Mouse (Mus musculus): ENCODE data around the gene Gm20388. TPM values are rescaled to one million over a fixed set of nuclear protein-coding genes. Genes with fewer than 3 reads are reported as not detected.

Gm20388 gene
- polyA plus RNA-seq, 1 experiment from 2014 or later, result 3.6 TPM

DNA sequence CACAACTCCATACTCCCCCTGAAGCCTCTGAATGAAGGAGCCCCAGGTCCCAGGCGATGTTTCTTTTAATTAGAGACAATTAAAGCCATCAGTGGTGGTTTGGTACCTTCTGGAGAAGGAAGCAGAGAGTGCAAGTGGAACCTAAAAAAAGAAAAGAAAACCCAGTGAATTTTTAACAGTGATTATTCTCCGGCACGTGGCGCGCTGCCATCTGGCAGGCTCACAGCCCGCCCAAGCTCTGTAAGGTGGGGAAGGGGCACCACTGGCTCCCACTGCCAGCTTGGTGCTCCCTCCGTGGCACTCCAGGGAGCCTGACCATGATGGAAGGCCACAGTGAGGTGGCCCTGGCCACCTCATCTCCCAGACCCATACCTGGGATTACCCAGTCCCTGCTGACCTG is 522.5 kb downstream of the Gm20388 start:
- H3K36me3 ChIP-seq (replicated peaks), result 0 out of 2 replicates have a peak, but pooled peaks cover 5% of the 10 kb centered on the region
- no peak for DNase-seq (ENCODE audit: low spot score)
- H3K4me3 ChIP-seq, result no peak overlapping the region
- 85% methylated on average over 7 of the region's 7 CpGs for WGBS
- H3K27me3 ChIP-seq (replicated peaks; ENCODE audit: low read depth, poor library complexity, severe bottlenecking), result peaks cover 41% of the 10 kb centered on the region
- H3K27ac ChIP-seq (replicated peaks), result 0 out of 2 replicates have a peak overlapping the region, but pooled peaks have one; percentile 52
- H3K9me3 ChIP-seq, result peaks cover 5% of the 10 kb centered on the region; the same call in 1 of the 2 replicates
- H3K4me1 ChIP-seq, result peaks cover 75% of the 10 kb centered on the region

DNA sequence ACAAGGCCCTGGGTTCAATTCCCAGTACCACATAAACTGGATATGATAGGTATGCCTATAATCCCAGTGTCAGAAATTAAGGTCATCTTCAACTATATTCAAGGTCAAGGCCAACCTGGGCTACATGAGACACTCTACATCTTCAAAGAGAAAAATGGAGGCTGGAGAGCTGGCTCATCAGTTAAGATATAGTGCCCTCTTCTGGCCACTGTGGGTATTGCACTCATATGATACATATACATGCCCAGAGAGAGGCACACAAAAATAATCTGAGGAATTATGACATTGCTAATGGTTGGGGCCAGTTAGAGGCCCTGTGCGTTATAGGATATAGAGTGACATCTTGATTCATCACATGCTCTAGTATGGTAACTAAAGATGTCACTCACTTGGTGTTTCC is 523.1 kb downstream of the Gm20388 start:
- 0 out of 2 replicates have a peak, but pooled peaks cover 5% of the 10 kb centered on the region for H3K36me3 ChIP-seq (replicated peaks)
- peaks cover 5% of the 10 kb centered on the region; the same call in 1 of the 2 replicates for H3K9me3 ChIP-seq
- no peak overlapping the region for H3K27ac ChIP-seq (replicated peaks)
- no peak overlapping the region for H3K4me3 ChIP-seq
- 95% methylated on average over 1 of the region's 1 CpGs for WGBS
- peaks cover 75% of the 10 kb centered on the region for H3K4me1 ChIP-seq
- peaks cover 47% of the 10 kb centered on the region for H3K27me3 ChIP-seq (replicated peaks; ENCODE audit: low read depth, poor library complexity, severe bottlenecking)
- DNase-seq (ENCODE audit: low spot score), result no peak

DNA sequence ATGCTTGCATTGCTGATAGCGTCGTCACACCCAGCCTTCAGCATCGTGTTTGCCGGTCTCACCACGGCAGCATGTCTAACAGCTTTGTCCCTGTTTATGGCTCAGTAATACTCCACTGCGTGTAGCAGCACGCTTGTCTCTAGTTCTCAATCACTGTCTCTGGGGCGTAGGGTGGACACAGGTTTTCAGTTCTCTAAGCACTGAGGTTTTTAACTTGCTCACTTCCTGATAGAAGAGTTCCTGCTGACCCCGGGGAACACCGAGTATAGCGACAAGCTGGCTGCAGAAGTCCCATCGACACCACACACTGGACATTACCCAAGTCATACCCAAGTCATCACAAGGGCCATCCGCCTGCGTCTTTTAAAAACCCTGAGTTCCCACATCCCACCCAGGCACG is 525.1 kb downstream of the Gm20388 start:
- Histone ChIP-seq H3K4me1 (peaks cover 79% of the 10 kb centered on the region), H3K36me3 (replicated peaks) (0 out of 2 replicates have a peak, but pooled peaks cover 5% of the 10 kb centered on the region), H3K4me3 (no peak overlapping the region), H3K27me3 (replicated peaks; ENCODE audit: low read depth, poor library complexity, severe bottlenecking) (peaks cover 67% of the 10 kb centered on the region), H3K9me3 (peaks cover 5% of the 10 kb centered on the region; the same call in 1 of the 2 replicates), H3K27ac (replicated peaks) (no peak overlapping the region)
- WGBS, result 93% methylated on average over 15 of the region's 15 CpGs
- DNase-seq (ENCODE audit: low spot score), result no peak

DNA sequence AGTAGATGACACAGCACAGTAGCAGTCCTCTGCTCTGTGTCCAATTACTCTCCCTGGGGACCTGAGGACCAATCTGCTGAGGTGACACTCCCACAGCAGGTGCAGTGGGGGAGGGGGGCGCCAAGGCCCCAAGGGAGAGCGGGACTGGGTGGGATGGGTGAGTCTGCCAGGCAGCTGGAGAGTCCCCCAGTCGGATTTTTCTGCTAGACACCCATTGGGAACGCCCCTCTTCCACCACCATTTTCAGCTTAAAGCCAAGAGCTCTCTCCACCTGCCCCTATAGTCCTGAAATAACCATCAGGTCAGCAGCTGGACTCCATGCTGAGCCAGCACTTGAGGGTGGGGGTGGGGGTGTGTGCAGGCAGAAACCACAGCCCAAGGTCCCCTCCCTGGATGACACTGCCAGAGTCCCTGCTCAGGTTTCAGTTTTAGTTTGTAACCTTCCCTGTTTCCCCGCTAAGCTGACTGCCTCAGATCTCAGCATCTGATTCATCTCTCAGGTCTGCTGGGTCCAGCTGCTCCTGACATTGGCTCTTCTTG is 525.9 kb downstream of the Gm20388 start:
- Histone ChIP-seq H3K27me3 (replicated peaks; ENCODE audit: low read depth, poor library complexity, severe bottlenecking) (peaks cover 69% of the 10 kb centered on the region), H3K27ac (replicated peaks) (no peak overlapping the region), H3K4me1 (peaks cover 81% of the 10 kb centered on the region), H3K36me3 (replicated peaks) (0 out of 2 replicates have a peak, but pooled peaks cover 5% of the 10 kb centered on the region), H3K4me3 (no peak overlapping the region), H3K9me3 (peaks cover 5% of the 10 kb centered on the region; the same call in 1 of the 2 replicates)
- WGBS, result 51% methylated on average over 5 of the region's 5 CpGs
- DNase-seq (ENCODE audit: low spot score), result no peak

DNA sequence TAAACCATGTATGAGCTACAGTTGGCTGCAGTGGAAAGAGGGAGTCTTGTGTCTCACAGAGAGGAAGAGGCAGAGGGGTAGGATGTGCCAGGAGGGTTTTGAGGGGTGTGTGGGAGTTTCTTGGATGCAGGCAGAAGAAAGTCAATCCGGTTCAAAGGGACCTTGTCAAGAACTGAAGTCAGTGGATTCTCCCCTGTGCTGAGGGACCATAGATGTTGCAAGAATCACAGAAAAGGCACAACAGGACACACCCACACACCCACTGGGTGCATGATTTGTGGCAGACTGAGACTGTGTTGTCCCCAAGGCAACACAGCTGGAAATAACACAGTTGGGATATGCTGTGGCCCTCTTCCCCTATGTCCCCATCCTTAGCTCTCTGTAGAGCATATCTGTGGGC is 526.6 kb downstream of the Gm20388 start:
- peaks cover 74% of the 10 kb centered on the region for H3K27me3 ChIP-seq (replicated peaks; ENCODE audit: low read depth, poor library complexity, severe bottlenecking)
- H3K27ac ChIP-seq (replicated peaks), result no peak overlapping the region
- H3K4me1 ChIP-seq, result peaks cover 86% of the 10 kb centered on the region
- H3K36me3 ChIP-seq (replicated peaks), result 0 out of 2 replicates have a peak, but pooled peaks cover 5% of the 10 kb centered on the region
- 72% methylated on average over 1 of the region's 1 CpGs for WGBS
- H3K9me3 ChIP-seq, result peaks cover 5% of the 10 kb centered on the region; the same call in 1 of the 2 replicates
- no peak for DNase-seq (ENCODE audit: low spot score)
- H3K4me3 ChIP-seq, result no peak overlapping the region

DNA sequence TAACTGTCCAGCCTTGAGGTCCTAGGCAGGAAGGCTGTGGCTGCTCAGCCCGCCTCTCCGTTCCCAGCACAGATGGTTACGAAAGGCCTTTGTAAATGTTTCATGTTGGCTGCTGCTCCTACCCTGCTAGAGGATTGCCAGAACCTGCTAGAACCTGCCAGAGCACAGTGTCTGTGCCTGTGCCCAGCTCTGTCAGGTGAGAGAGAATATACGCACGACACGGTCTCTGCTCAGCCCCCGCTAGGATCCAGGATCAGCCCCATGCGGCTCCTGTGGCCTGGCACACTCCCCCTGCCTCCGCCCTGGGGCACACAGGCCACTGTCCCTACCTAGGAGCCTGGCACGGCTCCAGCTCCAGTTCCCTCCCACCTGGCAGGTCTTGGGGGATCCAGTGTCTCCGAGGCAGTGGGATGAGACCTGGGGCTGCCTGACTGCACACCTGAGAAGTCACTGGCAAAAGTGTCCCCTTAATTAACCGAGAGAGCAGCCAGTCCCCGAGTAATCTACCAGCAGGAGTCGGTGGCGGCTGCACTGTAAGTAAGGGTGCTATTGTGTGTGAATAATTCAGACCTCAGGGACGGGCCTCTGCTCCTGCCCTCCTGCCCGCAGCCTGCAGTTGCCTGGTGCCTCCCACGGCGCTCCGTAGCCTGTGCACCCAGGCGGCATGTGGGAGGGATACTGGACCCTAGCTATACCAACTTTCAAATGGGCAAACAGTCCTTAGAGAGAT is 527.2 kb downstream of the Gm20388 start:
- DNase-seq (ENCODE audit: low spot score), result no peak
- Histone ChIP-seq H3K4me3 (no peak overlapping the region), H3K27me3 (replicated peaks; ENCODE audit: low read depth, poor library complexity, severe bottlenecking) (peaks cover 81% of the 10 kb centered on the region), H3K36me3 (replicated peaks) (0 out of 2 replicates have a peak, but pooled peaks cover 5% of the 10 kb centered on the region), H3K27ac (replicated peaks) (0 out of 2 replicates have a peak overlapping the region, but pooled peaks have one; percentile 2), H3K9me3 (peaks cover 5% of the 10 kb centered on the region; the same call in 1 of the 2 replicates), H3K4me1 (peaks cover 86% of the 10 kb centered on the region)
- 67% methylated on average over 21 of the region's 21 CpGs for WGBS

DNA sequence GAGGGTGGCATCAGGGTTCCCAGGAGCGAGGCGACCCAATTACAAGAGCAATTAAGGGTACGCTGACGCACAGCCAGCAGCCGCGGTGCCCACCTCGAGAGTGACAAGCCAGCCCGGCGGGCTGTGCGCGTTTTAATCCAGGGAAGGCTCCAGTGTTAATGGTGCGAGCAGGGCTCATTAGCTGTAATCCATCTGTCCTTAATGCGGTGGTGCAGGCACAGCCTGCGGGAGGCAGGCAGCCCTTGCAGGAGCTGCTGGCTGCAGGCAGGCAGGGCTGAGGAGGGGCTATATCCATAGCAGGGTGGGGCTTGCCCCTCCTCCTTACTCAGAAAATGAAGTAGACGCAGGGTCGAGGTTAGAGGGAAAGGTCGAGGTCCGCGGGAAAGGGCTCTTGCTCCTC is 528.7 kb downstream of the Gm20388 start:
- 5% methylated on average over 19 of the region's 19 CpGs for WGBS
- no peaks in the 10 kb centered on the region for H3K36me3 ChIP-seq (replicated peaks)
- H3K4me3 ChIP-seq, result peak overlapping the region; percentile 35
- peak; percentile 59 for DNase-seq (ENCODE audit: low spot score)
- peak overlapping the region; percentile 2; the same call in 1 of the 2 replicates for H3K27ac ChIP-seq (replicated peaks)
- H3K9me3 ChIP-seq, result no peaks in the 10 kb centered on the region
- peaks cover 83% of the 10 kb centered on the region for H3K27me3 ChIP-seq (replicated peaks; ENCODE audit: low read depth, poor library complexity, severe bottlenecking)
- peaks cover 86% of the 10 kb centered on the region for H3K4me1 ChIP-seq

DNA sequence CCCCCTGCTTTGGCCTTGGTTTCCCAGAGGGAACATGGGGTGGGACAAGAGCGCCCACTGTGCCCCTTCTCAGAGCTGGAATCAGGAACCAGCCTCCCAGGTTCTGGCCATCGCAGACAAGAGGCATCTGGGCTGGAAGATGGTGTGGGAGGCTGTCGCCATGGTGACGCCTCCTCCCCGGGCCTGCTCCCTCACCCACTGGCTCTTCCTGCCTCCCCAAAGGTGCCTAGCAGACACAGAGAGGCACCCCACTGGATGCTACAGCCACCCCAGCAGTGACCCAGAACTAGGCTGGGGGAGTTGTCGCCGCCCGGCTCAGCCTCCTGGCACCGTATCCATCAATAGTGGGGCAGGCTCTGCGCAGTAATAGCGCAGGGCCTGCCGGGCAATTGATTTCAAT is 530.1 kb downstream of the Gm20388 start:
- H3K36me3 ChIP-seq (replicated peaks), result no peaks in the 10 kb centered on the region
- H3K4me3 ChIP-seq, result no peak overlapping the region
- H3K4me1 ChIP-seq, result peaks cover 89% of the 10 kb centered on the region
- H3K27me3 ChIP-seq (replicated peaks; ENCODE audit: low read depth, poor library complexity, severe bottlenecking), result peaks cover 86% of the 10 kb centered on the region
- WGBS, result 74% methylated on average over 12 of the region's 12 CpGs
- no peak for DNase-seq (ENCODE audit: low spot score)
- H3K9me3 ChIP-seq, result no peaks in the 10 kb centered on the region
- H3K27ac ChIP-seq (replicated peaks), result 0 out of 2 replicates have a peak overlapping the region, but pooled peaks have one; percentile 15

DNA sequence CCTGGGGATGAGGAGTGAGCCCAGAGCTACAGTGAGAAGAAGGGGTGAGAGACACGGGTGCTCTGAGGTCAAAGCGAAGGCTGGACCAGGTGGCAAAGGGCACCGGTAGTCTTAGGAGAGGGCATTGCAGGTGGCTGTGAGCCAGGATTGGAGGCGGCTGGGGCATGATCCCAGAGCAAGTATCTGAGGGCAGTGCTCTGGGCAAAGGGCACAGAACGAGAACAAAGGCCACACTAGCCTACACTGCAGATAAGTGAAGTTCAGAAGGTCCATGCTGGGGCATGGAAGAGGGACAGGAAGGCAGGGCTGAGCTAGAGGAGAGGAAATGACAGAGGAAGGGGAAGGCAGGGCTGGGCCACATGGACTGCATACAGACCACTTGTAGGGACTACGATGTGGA is 531.0 kb downstream of the Gm20388 start:
- Histone ChIP-seq H3K9me3 (no peaks in the 10 kb centered on the region), H3K4me3 (no peak overlapping the region), H3K36me3 (replicated peaks) (no peaks in the 10 kb centered on the region), H3K27ac (replicated peaks) (no peak overlapping the region), H3K4me1 (peaks cover 86% of the 10 kb centered on the region), H3K27me3 (replicated peaks; ENCODE audit: low read depth, poor library complexity, severe bottlenecking) (peaks cover 80% of the 10 kb centered on the region)
- WGBS, result 73% methylated on average over 6 of the region's 6 CpGs
- no peak for DNase-seq (ENCODE audit: low spot score)

DNA sequence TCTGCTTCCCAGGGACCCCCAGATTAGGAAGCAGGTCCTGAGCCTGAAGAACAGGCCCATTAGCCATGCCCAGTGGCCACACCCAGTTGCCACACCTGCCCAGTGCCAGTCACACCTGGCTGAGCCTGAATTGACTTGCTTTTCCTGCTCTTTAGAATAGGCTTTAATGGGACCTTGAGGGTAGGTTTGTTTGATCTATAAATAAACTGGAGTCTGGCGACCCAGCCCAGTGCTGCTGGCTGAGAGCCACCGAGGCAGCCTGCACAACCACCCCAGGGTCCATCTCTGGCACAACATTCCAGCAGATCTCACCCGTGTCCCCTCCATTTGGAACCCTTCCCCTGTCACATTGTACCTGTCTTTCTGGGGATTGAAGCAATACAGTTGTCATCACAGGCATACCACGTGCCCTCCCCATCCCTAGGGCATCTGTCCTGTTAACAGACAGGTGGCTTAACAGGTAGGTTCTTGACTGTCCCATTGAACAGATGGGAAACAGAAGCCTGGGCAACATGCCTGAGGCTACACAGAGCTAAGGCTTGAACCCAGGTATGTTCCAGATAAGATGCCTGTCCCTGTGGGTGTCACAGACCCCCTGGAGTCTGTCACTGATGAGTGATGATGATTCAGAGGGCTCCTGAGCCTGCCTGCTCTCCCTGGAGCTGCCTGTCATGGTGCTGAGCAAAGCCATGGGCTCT is 531.8 kb downstream of the Gm20388 start:
- DNase-seq (ENCODE audit: low spot score), result no peak
- H3K4me1 ChIP-seq, result peaks cover 78% of the 10 kb centered on the region
- H3K27me3 ChIP-seq (replicated peaks; ENCODE audit: low read depth, poor library complexity, severe bottlenecking), result peaks cover 72% of the 10 kb centered on the region
- WGBS, result 68% methylated on average over 4 of the region's 4 CpGs
- H3K4me3 ChIP-seq, result no peak overlapping the region
- no peaks in the 10 kb centered on the region for H3K9me3 ChIP-seq
- no peaks in the 10 kb centered on the region for H3K36me3 ChIP-seq (replicated peaks)
- H3K27ac ChIP-seq (replicated peaks), result no peak overlapping the region

DNA sequence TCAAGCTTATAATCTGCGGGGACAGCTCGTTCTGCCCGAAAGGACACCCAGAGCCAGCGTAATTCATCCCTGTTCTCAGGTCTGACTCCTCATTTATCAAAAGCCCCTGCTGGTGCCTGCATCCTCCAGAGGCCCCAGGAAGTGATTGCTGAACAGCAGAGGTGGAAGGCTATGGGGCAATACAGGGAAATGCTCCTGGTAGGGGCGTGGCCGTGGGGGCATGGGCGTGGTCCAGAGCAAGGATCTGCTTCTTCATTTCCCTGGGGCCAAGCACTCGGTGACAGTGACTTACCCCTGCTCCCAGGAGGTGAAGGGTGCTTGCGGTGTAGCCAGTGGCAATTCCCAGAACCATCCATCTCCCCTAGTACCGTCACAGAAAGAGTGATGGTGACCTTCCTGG is 534.6 kb downstream of the Gm20388 start:
- WGBS, result 61% methylated on average over 10 of the region's 10 CpGs
- peaks cover 68% of the 10 kb centered on the region for H3K27me3 ChIP-seq (replicated peaks; ENCODE audit: low read depth, poor library complexity, severe bottlenecking)

DNA sequence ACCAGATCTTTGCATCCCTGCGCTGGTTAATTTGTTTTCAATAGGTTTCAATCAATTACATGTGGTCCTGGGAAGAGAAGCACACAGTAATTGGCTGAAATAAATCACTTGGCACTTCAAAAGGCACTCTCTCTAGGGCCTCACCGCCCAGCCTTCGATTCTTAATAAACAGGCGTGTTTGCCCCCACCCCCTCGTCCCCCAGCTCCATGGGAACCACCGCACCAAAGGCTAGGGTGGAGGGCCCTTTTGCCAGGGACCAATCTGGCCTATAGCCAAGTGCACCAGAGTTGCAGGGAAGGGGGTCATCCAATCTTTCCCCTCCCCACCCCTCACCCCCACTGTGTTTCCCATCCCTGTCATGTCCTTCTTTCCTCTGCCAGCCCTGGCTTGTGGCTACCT is 537.5 kb downstream of the Gm20388 start:
- no peaks in the 10 kb centered on the region for H3K9me3 ChIP-seq
- H3K4me1 ChIP-seq, result peaks cover 53% of the 10 kb centered on the region
- WGBS, result 63% methylated on average over 6 of the region's 6 CpGs
- DNase-seq (ENCODE audit: low spot score), result no peak
- H3K4me3 ChIP-seq, result no peak overlapping the region
- H3K36me3 ChIP-seq (replicated peaks), result no peaks in the 10 kb centered on the region
- 0 out of 2 replicates have a peak overlapping the region, but pooled peaks have one; percentile 14 for H3K27ac ChIP-seq (replicated peaks)
- peaks cover 62% of the 10 kb centered on the region for H3K27me3 ChIP-seq (replicated peaks; ENCODE audit: low read depth, poor library complexity, severe bottlenecking)

More for the DNA sequence above, 534.6 kb downstream of the Gm20388 start:
- Histone ChIP-seq H3K36me3 (replicated peaks) (no peaks in the 10 kb centered on the region), H3K4me3 (no peak overlapping the region), H3K4me1 (peaks cover 77% of the 10 kb centered on the region), H3K9me3 (no peaks in the 10 kb centered on the region), H3K27ac (replicated peaks) (no peak overlapping the region; the same call in 1 of the 2 replicates)
- no peak for DNase-seq (ENCODE audit: low spot score)

Data from embryonic facial prominence, embryonic 10.5 days (tissue).